Mouse (Mus musculus) megakaryocyte, embryonic 14.5 days (primary cell): ENCODE data around the gene Nt5e.

ENCODE experiments used
- FLI1 ChIP-seq: IDR thresholded peaks from 2 replicates; pipeline ENCODE4 v1.6.1; 2012; ENCODE audit warnings: low read length, inconsistent platforms, mixed read lengths
- GATA1 ChIP-seq: IDR thresholded peaks from 3 replicates; pipeline ENCODE4 v1.6.1; 2012; ENCODE audit warnings: mixed read lengths, low read length, inconsistent platforms, borderline replicate concordance

DNA sequence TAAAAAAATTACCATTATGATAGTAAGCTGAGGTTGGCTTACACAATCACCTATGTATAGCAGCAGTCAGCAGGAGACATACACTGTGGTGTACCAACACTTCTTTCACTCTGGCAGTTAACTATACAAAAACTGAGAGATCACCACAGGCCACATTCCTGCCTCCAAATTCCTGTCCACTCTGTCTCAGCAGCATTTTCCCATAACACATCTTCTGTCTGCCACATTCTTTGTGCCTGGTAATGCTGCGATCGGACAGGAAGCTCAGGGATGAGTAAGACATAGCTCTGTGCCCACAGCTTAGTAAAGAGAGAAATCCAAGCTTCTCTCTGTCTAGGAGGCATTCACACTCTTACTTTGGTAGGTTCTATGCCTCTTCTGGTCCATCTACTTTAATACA is 46.0 kb downstream of the Nt5e start:
- TF ChIP-seq GATA1 (no peak), FLI1 (no peak)
